Mouse (Mus musculus) hindlimb bud, embryonic 11.5 days (tissue): ENCODE results near the gene Grin1.

Experiments used
- DNase-seq: peaks from one replicate; pipeline ENCODE4 v3.0.0-alpha.2; 2012; ENCODE audit warnings: low read depth, low spot score; ENCODE audit errors: extremely low spot score

Gene Grin1

GRCm38 (mm10) chr2:25287927-25288649, 30.9 kb downstream of the Grin1 start, which contains the start of gene Tmem210:
TSS of gene Tmem210 (plus strand) at chr2:25288145.
- no peak for DNase-seq

GRCm38 (mm10) chr2:25286837-25287636, 31.9 kb downstream of the Grin1 start:
- no peak for DNase-seq

GRCm38 (mm10) chr2:25286314-25286713, 32.7 kb downstream of the Grin1 start:
- DNase-seq: no peak

GRCm38 (mm10) chr2:25285551-25285950, 33.4 kb downstream of the Grin1 start:
- no peak for DNase-seq

- no peak for DNase-seq
Measured at GRCm38 (mm10) chr2:25278928-25279882, 39.8 kb downstream of the Grin1 start.

GRCm38 (mm10) chr2:25273010-25273409, 46.0 kb downstream of the Grin1 start:
- DNase-seq: no peak

GRCm38 (mm10) chr2:25272515-25272914, 46.5 kb downstream of the Grin1 start:
- no peak for DNase-seq

GRCm38 (mm10) chr2:25271827-25272511, 47.0 kb downstream of the Grin1 start, which contains the start of the genes Ssna1 and Anapc2:
TSS of gene Ssna1 (minus strand) at chr2:25272438.
TSS of gene Anapc2 (plus strand) at chr2:25272478.
- DNase-seq: peak; percentile 82

GRCm38 (mm10) chr2:25267746-25268309, 51.2 kb downstream of the Grin1 start:
- DNase-seq: no peak

- no peak for DNase-seq
Measured at GRCm38 (mm10) chr2:25267241-25267640, 51.7 kb downstream of the Grin1 start.

- DNase-seq: no peak
Measured at GRCm38 (mm10) chr2:25266720-25267119, 52.3 kb downstream of the Grin1 start.

- no peak for DNase-seq
Measured at GRCm38 (mm10) chr2:25265897-25266656, 52.9 kb downstream of the Grin1 start.

- no peak for DNase-seq
Measured at GRCm38 (mm10) chr2:25264851-25265250, 54.1 kb downstream of the Grin1 start.

- DNase-seq: no peak
Measured at GRCm38 (mm10) chr2:25264286-25264660, 54.7 kb downstream of the Grin1 start.

GRCm38 (mm10) chr2:25263623-25264285, 55.2 kb downstream of the Grin1 start:
- no peak for DNase-seq

GRCm38 (mm10) chr2:25262795-25263622, 56.0 kb downstream of the Grin1 start:
- no peak for DNase-seq

GRCm38 (mm10) chr2:25262291-25262767, 56.7 kb downstream of the Grin1 start, which contains the start of gene Tprn:
TSS of gene Tprn (plus strand) at chr2:25262618.
- peak; percentile 86 for DNase-seq

GRCm38 (mm10) chr2:25261870-25262269, 57.1 kb downstream of the Grin1 start:
- no peak for DNase-seq
